Mouse (Mus musculus) erythroblast, embryonic 14.5 days (primary cell): ENCODE data around the gene Vwc2l.

ENCODE experiments used
- GATA1 ChIP-seq: IDR thresholded peaks from 2 replicates; pipeline ENCODE4 v1.6.1; 2012; ENCODE audit warnings: low read length, inconsistent platforms, mixed read lengths
- TAL1 ChIP-seq: IDR thresholded peaks from 3 replicates; pipeline ENCODE4 v1.6.1; 2012; ENCODE audit warnings: low read length, inconsistent platforms, mixed read lengths

- no peak for TF ChIP-seq TAL1
- TF ChIP-seq GATA1: no peak
Observed at GRCm38 (mm10) chr1:70851633-70852390, 126.3 kb downstream of the Vwc2l start.
